Comparison of ENCODE assay signal across 11 mouse cellular contexts in genomic region chr2:173349510-173349909, GRCm38 (mm10).
DNase-seq lines count a peak whose midpoint lies in the region; ATAC-seq and TF ChIP-seq lines count a peak whose summit lies in the region.
"Had no signal": no experiment of that assay in that cellular context is flagged by ENCODE, and none has a peak within 500 bp of the region (broad histone marks: within the 10 kb centered on the region; RNA-seq: fewer than 3 reads in every experiment).

No protein-coding gene starts in this region.

- WGBS in midbrain, embryonic 16.5 days, result 87% methylated on average over 9 of the region's 9 CpGs

- H3K4me2 ChIP-seq in myocyte (ENCODE audit: low read depth), result no peak overlapping the region
- H3K4me2 ChIP-seq in midbrain, embryonic 16.5 days (ENCODE audit: low read length), result no peak overlapping the region
- H3K4me2 ChIP-seq: neural tube, embryonic 12.5 days had no signal

- no peak for TF ChIP-seq CTCF in layer of hippocampus, adult 2 months (conservative IDR thresholded peaks at IDR 0.05)

- TF ChIP-seq POLR2A in myocyte (IDR thresholded peaks at IDR 0.05; ENCODE audit: insufficient read length, low read depth), result no peak

- H3K79me2 ChIP-seq in myocyte (ENCODE audit: control insufficient read depth, insufficient read depth), result no peaks in the 10 kb centered on the region

- no peak overlapping the region for H3K9ac ChIP-seq in midbrain, embryonic 16.5 days (ENCODE audit: low read depth, low read length)
- H3K9ac ChIP-seq: neural tube, embryonic 12.5 days had no signal

- H3K36me3 ChIP-seq in myocyte (ENCODE audit: control insufficient read depth, insufficient read depth), result no peaks in the 10 kb centered on the region
- no peaks in the 10 kb centered on the region for H3K36me3 ChIP-seq in midbrain, embryonic 16.5 days (ENCODE audit: control insufficient read depth, insufficient read depth, low read length)
- H3K36me3 ChIP-seq: neural tube, embryonic 12.5 days had no signal

- no peaks in the 10 kb centered on the region; the same call in 1 of the 2 replicates for H3K4me1 ChIP-seq in midbrain, embryonic 16.5 days (ENCODE audit: control insufficient read depth, insufficient read depth, low read length)

- no peaks in the 10 kb centered on the region for H3K27me3 ChIP-seq in myocyte (ENCODE audit: control insufficient read depth, insufficient read depth, insufficient read length)
- H3K27me3 ChIP-seq in midbrain, embryonic 16.5 days (ENCODE audit: control insufficient read depth, insufficient read depth, low read depth, low read length), result no peaks in the 10 kb centered on the region
- H3K27me3 ChIP-seq: neural tube, embryonic 12.5 days; Patski had no signal

- no peak overlapping the region for H3ac ChIP-seq in myocyte (ENCODE audit: control insufficient read depth, insufficient read length)

- H3K4me3 ChIP-seq in myocyte, result no peak overlapping the region
- no peak overlapping the region for H3K4me3 ChIP-seq in layer of hippocampus, adult 2 months
- no peak overlapping the region for H3K4me3 ChIP-seq in midbrain, embryonic 16.5 days (ENCODE audit: low read depth, low read length)
- H3K4me3 ChIP-seq: neural tube, embryonic 12.5 days had no signal

- no peak overlapping the region for H3K27ac ChIP-seq in layer of hippocampus, adult 2 months
- H3K27ac ChIP-seq in midbrain, embryonic 16.5 days (ENCODE audit: low read length), result no peak overlapping the region
- H3K27ac ChIP-seq: neural tube, embryonic 12.5 days had no signal

- ATAC-seq in midbrain, embryonic 16.5 days, result no peak
- ATAC-seq: Patski had no signal

- peak; percentile 82 for DNase-seq in 3T3-L1 (ENCODE audit: low read depth, low spot score)
- DNase-seq in CD4-positive helper T cell, adult 2 months (ENCODE audit: low read depth, low spot score), result peak; percentile 84
- DNase-seq in heart, postnatal 4 days, result peak; percentile 46
- DNase-seq in layer of hippocampus, adult 2 months (ENCODE audit: low spot score in 2 of 2), result no peak
- no peak for DNase-seq in left cerebral cortex, adult 18-20 months (ENCODE audit: low spot score in 2 of 2)
- DNase-seq: cerebellum, postnatal 10 days; kidney, adult 9 months had no signal

- no peaks in the 10 kb centered on the region for H3K9me3 ChIP-seq in midbrain, embryonic 16.5 days (replicated peaks; ENCODE audit: control insufficient read depth, low read length, poor library complexity, severe bottlenecking)

TF ChIP-seq in myocyte, 11 proteins besides CTCF, POLR2A, EP300 and RAD21:
- peak in 2 of 3 experiments; percentile 49 to 97 for TF ChIP-seq MYOG (IDR thresholded peaks at IDR 0.05; ENCODE audit: control insufficient read depth in 1 of 3, insufficient read depth in 1 of 3, insufficient read length in 2 of 3, low read depth in 2 of 3)
- no peak for TF ChIP-seq SRF (IDR thresholded peaks at IDR 0.05; ENCODE audit: control insufficient read depth, insufficient read length, low read depth)
- TF ChIP-seq E2F4 (IDR thresholded peaks at IDR 0.05; ENCODE audit: insufficient read depth), result no peak
- TF ChIP-seq POLR2AphosphoS2 (IDR thresholded peaks at IDR 0.05; ENCODE audit: insufficient read length, low read depth), result no peak
- no peak for TF ChIP-seq CEBPB (IDR thresholded peaks at IDR 0.05; ENCODE audit: insufficient read depth, poor library complexity, severe bottlenecking)
- TF ChIP-seq MYOD1 (IDR thresholded peaks at IDR 0.05; ENCODE audit: control insufficient read depth in 1 of 3, insufficient read length in 2 of 3, low read depth in 2 of 3), result peak; percentile 29 to 97 (median 81)
- TF ChIP-seq USF1 (IDR thresholded peaks at IDR 0.05; ENCODE audit: low read depth), result no peak
- TF ChIP-seq TCF3 (IDR thresholded peaks at IDR 0.05; ENCODE audit: insufficient read length, low read depth), result peak; percentile 86
- peak; percentile 83 for TF ChIP-seq TCF12 (IDR thresholded peaks at IDR 0.05; ENCODE audit: insufficient read depth, poor library complexity, severe bottlenecking)
- no peak for TF ChIP-seq MAX (IDR thresholded peaks at IDR 0.05; ENCODE audit: low read depth)
- TF ChIP-seq REST (IDR thresholded peaks at IDR 0.05; ENCODE audit: insufficient read depth, insufficient read length), result no peak
TF ChIP-seq in myocyte: peak in this region for 4.

Comparison
In these comparisons a context has a peak if more than half of its experiments do, and no peak if none do; other contexts are left out.
1. DNase-seq: peak in 3T3-L1 (single experiment), CD4-positive helper T cell, adult 2 months (single experiment) and heart, postnatal 4 days (single experiment); none in layer of hippocampus, adult 2 months (0 of 2) and left cerebral cortex, adult 18-20 months (0 of 2).